In the genomic region with DNA sequence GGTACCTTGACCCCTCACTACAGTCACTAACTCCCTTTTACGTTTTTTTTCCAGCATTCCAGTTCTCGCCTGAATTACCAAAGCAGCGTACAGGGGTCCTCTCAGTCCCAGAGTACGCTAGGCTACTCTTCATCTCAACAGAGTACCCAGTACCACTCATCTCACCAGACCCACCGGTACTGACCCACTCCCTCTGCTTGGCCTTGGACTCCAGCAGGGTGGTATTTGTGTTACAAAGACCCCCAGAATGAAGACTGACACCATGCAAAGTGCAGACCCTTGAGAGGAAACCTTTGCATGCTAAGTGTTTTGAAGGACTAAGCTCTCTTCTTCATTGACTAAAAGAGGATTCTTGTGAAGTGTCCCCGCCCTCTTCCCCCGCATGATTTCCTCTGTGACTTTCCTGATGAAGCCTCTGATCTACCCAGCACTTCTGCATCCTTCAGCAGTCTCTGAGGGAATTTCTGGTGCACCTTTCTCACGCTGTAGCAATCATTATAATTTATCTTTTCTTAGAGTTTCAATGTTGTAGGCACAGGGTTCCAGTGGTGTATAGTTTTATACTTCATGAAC, we compare ENCODE assay signal across 19 mouse cellular contexts.
DNase-seq lines count a peak whose midpoint lies in the region; ATAC-seq and TF ChIP-seq lines count a peak whose summit lies in the region.
"Had no signal": no experiment of that assay in that cellular context is flagged by ENCODE, and none has a peak within 500 bp of the region (broad histone marks: within the 10 kb centered on the region; RNA-seq: fewer than 3 reads in every experiment).

No protein-coding gene starts in this region.

- H3K4me3 ChIP-seq in bone marrow, adult 2 months (replicated peaks; ENCODE audit: control insufficient read depth, low read depth, low read length): no peak overlapping the region
- H3K4me3 ChIP-seq: embryonic facial prominence, embryonic 10.5 days; erythroblast, embryonic 14.5 days; forebrain, embryonic 15.5 days; gastrocnemius, adult 2 months; heart, adult 2 months; neural tube, embryonic 15.5 days had no signal

- H3K27ac ChIP-seq in bone marrow, adult 2 months (ENCODE audit: control insufficient read depth, insufficient read depth, low read depth, low read length, poor library complexity): peak overlapping the region; percentile 39; the same call in 1 of the 2 replicates
- H3K27ac ChIP-seq: embryonic facial prominence, embryonic 10.5 days; forebrain, embryonic 15.5 days; heart, adult 2 months; hindbrain, embryonic 14.5 days; liver, embryonic 14.5 days; neural tube, embryonic 15.5 days had no signal

- peak; percentile 40 to 61 for DNase-seq in spleen, adult 18-20 months
- DNase-seq in spleen, postnatal 4 days (ENCODE audit: low spot score in 2 of 2): no peak
- DNase-seq in thymus, postnatal 25 days: peak; percentile 59
- no peak for DNase-seq in cerebellum, postnatal 14 days
- DNase-seq in adrenal gland, postnatal 10 days: no peak
- DNase-seq: cerebellum, adult 9-10 months; gastrocnemius, adult 2 months; kidney, adult 11 months; lung, postnatal 10 days; retina, postnatal 1 day had no signal

- peaks cover 16% of the 10 kb centered on the region for H3K4me1 ChIP-seq in bone marrow, adult 2 months (ENCODE audit: control insufficient read depth, insufficient read depth, low read length)
- H3K4me1 ChIP-seq: embryonic facial prominence, embryonic 10.5 days; forebrain, embryonic 15.5 days had no signal

- WGBS in bone marrow, adult 2 months: 52% methylated on average over 8 of the region's 8 CpGs

- no peak for TF ChIP-seq POLR2A in bone marrow, adult 2 months (IDR thresholded peaks at IDR 0.05; ENCODE audit: borderline replicate concordance, control insufficient read depth, low read depth, low read length)

- peak; percentile 42 for ATAC-seq in CD4-positive, CD25-positive, alpha-beta regulatory T cell, adult 4 months
- ATAC-seq: forebrain, embryonic 15.5 days had no signal

- no peak for TF ChIP-seq CTCF in bone marrow, adult 2 months (IDR thresholded peaks at IDR 0.05; ENCODE audit: control insufficient read depth, insufficient read depth, low read length)

Comparison
In these comparisons a context has a peak if more than half of its experiments do, and no peak if none do; other contexts are left out.
1. DNase-seq: peak in spleen, adult 18-20 months (2 of 2) and thymus, postnatal 25 days (single experiment); none in spleen, postnatal 4 days (0 of 2), cerebellum, postnatal 14 days (0 of 2) and adrenal gland, postnatal 10 days (single experiment).